Mouse (Mus musculus) regulatory T cell (primary cell): Measurements from ENCODE around the gene Ticam1.

ENCODE experiments used
- in situ Hi-C: fragments of 300-600 bp; cut with MboI, MseI; formaldehyde crosslinking; loops from one replicate; pipeline ENCODE4 v1.15.1; 2025; ENCODE audit warnings: high pct_unique_total_duplicates

Gene Ticam1

GRCm38 (mm10) chr17:56290388-56291170 lies 14.0 kb upstream of the Ticam1 start:
- in situ Hi-C loops: no loop called here

GRCm38 (mm10) chr17:56289371-56290331 lies 13.1 kb upstream of the Ticam1 start:
- in situ Hi-C loops: no loop called here

- in situ Hi-C loops: no loop called here
Measured at GRCm38 (mm10) chr17:56288866-56289265, 12.3 kb upstream of the Ticam1 start.

- in situ Hi-C loops: no loop called here
Measured at GRCm38 (mm10) chr17:56287830-56288229, 11.2 kb upstream of the Ticam1 start.

GRCm38 (mm10) chr17:56285995-56286394 lies 9.4 kb upstream of the Ticam1 start:
- in situ Hi-C loops: no loop called here

- in situ Hi-C loops: no loop called here
Measured at GRCm38 (mm10) chr17:56283316-56283715, 6.7 kb upstream of the Ticam1 start.

GRCm38 (mm10) chr17:56282802-56283201 lies 6.2 kb upstream of the Ticam1 start:
- in situ Hi-C loops: no loop called here

GRCm38 (mm10) chr17:56281193-56281592 lies 4.6 kb upstream of the Ticam1 start:
- in situ Hi-C loops: no loop called here

- in situ Hi-C loops: no loop called here
Measured at GRCm38 (mm10) chr17:56279481-56280155, 3.0 kb upstream of the Ticam1 start.

- in situ Hi-C loops: no loop called here
Measured at GRCm38 (mm10) chr17:56278340-56278739, 1.8 kb upstream of the Ticam1 start.

GRCm38 (mm10) chr17:56277567-56277893 lies 944 bp upstream of the Ticam1 start:
- in situ Hi-C loops: no loop called here

- in situ Hi-C loops: no loop called here
Measured at GRCm38 (mm10) chr17:56275842-56276480, 625 bp downstream of the Ticam1 start.

GRCm38 (mm10) chr17:56273986-56274385 lies 2.6 kb downstream of the Ticam1 start:
- in situ Hi-C loops: no loop called here

GRCm38 (mm10) chr17:56273482-56273881 lies 3.1 kb downstream of the Ticam1 start:
- in situ Hi-C loops: no loop called here

- in situ Hi-C loops: no loop called here
Measured at GRCm38 (mm10) chr17:56272644-56273043, 3.9 kb downstream of the Ticam1 start.

- in situ Hi-C loops: no loop called here
Measured at GRCm38 (mm10) chr17:56271609-56272253, 4.9 kb downstream of the Ticam1 start.

GRCm38 (mm10) chr17:56269741-56270140 lies 6.8 kb downstream of the Ticam1 start:
- in situ Hi-C loops: no loop called here

- in situ Hi-C loops: no loop called here
Measured at GRCm38 (mm10) chr17:56269153-56269630, 7.4 kb downstream of the Ticam1 start.

- in situ Hi-C loops: no loop called here
Measured at GRCm38 (mm10) chr17:56266271-56266670, 10.3 kb downstream of the Ticam1 start.

- in situ Hi-C loops: no loop called here
Measured at GRCm38 (mm10) chr17:56265869-56266268, 10.7 kb downstream of the Ticam1 start.

- in situ Hi-C loops: no loop called here
Measured at GRCm38 (mm10) chr17:56265011-56265410, 11.6 kb downstream of the Ticam1 start.
